Mouse (Mus musculus) lung, adult 2 months (tissue): ENCODE data around the gene Srrm4. TPM values are rescaled to one million over a fixed set of nuclear protein-coding genes. Genes with fewer than 3 reads are reported as not detected.

Source experiments
- DNase-seq: peaks from one replicate; pipeline ENCODE4 v3.0.0; 2022
- H3K4me1 ChIP-seq: fragments of 200-500 bp; 2 replicates; pipeline ENCODE4 v1.6.1; 2011; ENCODE audit warnings: low read length; ENCODE audit not compliant: control insufficient read depth, insufficient read depth
- H3K4me3 ChIP-seq: fragments of 200-500 bp; replicated peaks from 2 replicates; pipeline ENCODE3; 2011; ENCODE audit warnings: low read depth, mild to moderate bottlenecking, control low read depth, low read length; ENCODE audit errors: extremely low read depth
- CTCF ChIP-seq: fragments of 200-500 bp; IDR thresholded peaks from 2 replicates; pipeline ENCODE4 v1.5.1; 2011; ENCODE audit warnings: mild to moderate bottlenecking, low read length, control low read depth; ENCODE audit not compliant: insufficient read depth
- POLR2A ChIP-seq: fragments of 200-500 bp; IDR thresholded peaks from 2 replicates; pipeline ENCODE4 v1.6.1; 2011; ENCODE audit warnings: low read depth, mild to moderate bottlenecking, control low read depth, low read length, borderline replicate concordance; ENCODE audit errors: extremely low read depth
- WGBS: fragments of 180-500 bp; shearing (Covaris S2); methylation state at CpG from one replicate; pipeline ENCODE4 v1.1.7; 2018; 5-methylcytosine and 5-hydroxymethylcytosine counted together
- polyA plus RNA-seq: library from polyadenylated mRNA; depleted of rRNA; stranded (reverse); fragments of >200 nt; gene quantifications from 2 replicates; pipeline ENCODE4 v1.2.3, GENCODE M21; 2012

The Srrm4 gene
- polyA plus RNA-seq, 1 experiment, result 0.49 TPM

DNA sequence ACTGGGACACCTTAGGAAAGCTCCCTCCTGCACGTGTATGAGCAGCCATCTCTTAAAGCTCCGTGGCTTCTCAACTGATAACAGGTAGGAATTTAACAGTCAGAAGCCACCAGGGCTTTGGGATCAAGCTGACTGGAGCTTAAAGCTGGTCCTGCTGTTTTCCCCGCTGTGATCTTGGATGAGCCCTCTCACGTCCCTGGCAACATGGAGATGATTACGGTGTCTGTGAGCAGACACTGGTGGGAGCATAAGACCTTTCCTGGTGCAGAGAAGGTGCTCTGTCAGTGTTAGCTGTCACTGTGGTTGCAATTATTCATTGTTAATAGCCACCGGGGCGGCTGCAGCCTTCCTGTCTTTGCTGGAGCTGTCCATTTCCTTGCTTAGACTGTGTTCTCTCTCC lies 97.2 kb downstream of the Srrm4 start:
- Histone ChIP-seq H3K4me1 (no peaks in the 10 kb centered on the region), H3K4me3 (no peak overlapping the region)
- no peak for DNase-seq
- 41% methylated on average over 7 of the region's 7 CpGs for WGBS
- TF ChIP-seq CTCF (no peak), POLR2A (no peak)

DNA sequence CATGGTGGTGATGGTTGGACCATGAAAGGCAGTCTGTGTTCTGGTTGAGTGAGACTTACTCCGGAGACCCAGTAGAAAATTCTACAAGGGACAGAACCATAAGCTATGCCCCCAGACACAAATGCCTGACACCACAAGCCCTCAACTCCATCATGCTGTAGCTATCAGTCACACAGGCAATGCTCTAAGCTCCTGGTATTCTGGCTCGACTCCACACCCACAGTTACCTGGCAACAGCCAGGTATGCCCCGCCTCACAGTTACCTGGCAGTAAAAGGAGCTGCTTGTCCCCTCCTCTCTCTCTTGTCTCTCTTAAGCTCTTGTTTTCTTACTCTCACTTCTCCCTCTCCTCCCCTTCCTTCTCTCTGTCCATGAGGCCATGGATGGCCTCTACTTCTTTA lies 98.9 kb downstream of the Srrm4 start:
- Histone ChIP-seq H3K4me3 (no peak overlapping the region), H3K4me1 (no peaks in the 10 kb centered on the region)
- no peak for TF ChIP-seq POLR2A
- no peak for TF ChIP-seq CTCF
- DNase-seq, result no peak
- 68% methylated on average over 3 of the region's 3 CpGs for WGBS

DNA sequence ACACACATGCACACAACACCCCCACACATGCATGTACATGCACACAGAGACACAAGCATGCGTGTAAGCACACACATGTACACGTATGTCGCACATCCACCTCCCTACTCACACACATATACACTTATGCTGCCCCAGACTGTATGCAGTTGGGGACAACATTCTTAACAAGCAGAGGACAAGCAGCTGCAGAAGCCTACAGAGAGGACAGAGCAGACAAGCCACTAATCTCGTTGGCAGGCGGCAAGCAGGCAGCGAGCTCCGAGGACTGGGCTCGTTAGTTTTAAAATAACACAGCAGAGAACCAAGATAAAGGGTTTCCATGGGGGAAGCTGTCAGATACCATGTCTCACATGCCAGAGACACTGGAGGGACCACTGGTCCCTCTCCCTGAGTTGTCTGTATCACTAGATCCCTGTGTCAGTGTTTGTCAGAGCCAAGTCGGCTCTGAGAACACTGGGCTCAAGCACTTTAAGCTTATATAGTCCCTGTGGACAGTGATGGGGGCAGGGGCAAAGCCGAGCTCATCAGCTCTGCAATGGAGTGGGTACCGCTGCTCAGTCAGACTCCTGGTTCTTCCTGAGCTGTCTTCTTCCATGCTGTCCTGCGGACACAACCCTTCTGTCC lies 99.7 kb downstream of the Srrm4 start:
- 51% methylated on average over 12 of the region's 12 CpGs for WGBS
- TF ChIP-seq POLR2A (no peak), CTCF (no peak)
- H3K4me3 ChIP-seq, result no peak overlapping the region
- no peaks in the 10 kb centered on the region for H3K4me1 ChIP-seq
- DNase-seq, result no peak

DNA sequence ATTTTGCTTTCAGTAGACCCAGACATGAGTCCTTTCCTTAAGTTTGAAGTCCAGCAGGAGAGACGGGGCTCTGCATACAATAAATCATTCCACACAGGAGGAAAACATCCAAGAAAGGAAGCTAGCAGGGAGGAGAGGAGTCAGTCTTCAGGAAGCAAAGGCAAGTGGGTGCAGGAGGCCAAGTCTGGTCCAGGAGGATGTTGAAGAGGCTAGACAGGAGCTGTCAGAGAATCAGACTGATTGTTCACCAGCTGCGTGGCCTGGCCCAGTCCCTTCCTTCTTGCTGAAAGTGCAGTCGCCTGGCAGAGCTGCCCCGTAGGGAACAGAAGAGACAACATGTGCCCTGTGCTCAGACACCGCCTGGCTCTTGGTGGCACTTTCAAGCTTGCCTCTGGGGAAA lies 100.8 kb downstream of the Srrm4 start:
- TF ChIP-seq POLR2A, result no peak
- no peak for TF ChIP-seq CTCF
- Histone ChIP-seq H3K4me1 (no peaks in the 10 kb centered on the region), H3K4me3 (no peak overlapping the region)
- WGBS, result 52% methylated on average over 5 of the region's 5 CpGs
- DNase-seq, result no peak

DNA sequence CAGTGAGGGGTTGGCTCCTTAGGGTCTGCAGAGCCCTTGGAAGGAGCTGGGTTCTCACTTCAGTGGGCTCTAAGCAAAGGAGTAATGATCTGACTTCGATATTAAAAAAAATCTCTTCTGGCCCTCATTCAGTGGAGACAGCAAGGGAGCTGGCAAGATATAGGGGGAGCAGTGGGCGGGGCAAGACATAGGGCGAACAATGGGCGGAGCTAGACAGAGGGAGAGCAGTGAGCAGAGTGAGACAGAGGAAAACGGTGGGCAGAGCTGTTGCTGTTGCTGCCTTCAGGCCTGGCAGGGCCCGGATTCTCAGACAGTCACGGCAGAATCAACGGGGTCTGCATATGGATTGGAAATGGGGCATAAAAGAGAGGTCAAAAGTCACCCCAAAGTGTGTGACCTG lies 102.0 kb downstream of the Srrm4 start:
- no peak for DNase-seq
- no peak overlapping the region for H3K4me3 ChIP-seq
- H3K4me1 ChIP-seq, result no peaks in the 10 kb centered on the region
- 62% methylated on average over 8 of the region's 8 CpGs for WGBS
- no peak for TF ChIP-seq CTCF
- TF ChIP-seq POLR2A, result no peak

DNA sequence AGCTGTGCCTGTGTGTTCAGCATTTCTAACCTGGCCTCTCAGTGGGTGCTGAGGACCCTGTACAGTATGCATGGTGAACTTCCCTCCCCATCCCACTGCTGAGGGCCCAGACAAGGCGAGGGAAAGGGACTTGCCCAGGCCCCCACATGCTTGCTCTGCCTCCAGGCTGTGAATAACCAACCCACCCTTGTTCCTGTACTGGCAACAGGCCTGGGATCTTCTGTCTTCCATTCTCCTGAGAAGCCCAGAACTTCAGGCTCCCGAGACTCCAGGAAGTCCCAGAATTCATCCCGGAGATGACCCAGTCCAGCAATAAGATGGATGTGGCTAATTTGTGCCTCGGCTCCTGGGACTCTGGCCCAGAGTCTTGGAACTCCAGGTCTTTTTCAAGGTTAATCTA lies 105.5 kb downstream of the Srrm4 start:
- WGBS, result 58% methylated on average over 4 of the region's 4 CpGs
- TF ChIP-seq CTCF (no peak), POLR2A (no peak)
- no peak overlapping the region for H3K4me3 ChIP-seq
- DNase-seq, result no peak
- H3K4me1 ChIP-seq, result no peaks in the 10 kb centered on the region

DNA sequence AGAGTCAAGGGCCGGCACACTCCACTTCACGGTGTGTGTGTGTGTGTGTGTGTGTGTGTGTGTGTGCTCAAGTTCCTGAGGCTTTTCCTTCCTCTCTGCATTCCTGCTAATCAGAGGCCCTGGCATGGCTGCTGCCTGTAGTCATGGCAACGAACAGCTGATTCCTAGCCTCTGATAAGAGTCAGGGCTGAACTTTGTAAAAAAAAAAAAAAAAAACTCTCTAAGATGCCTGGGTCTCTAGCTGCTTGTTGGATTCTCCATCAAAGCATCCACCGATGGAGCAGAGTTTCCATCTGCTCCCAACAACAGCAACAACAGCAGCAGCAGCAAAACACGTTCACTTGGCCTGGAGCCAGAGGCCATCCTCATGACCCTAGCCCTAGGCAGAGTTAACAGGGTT lies 106.5 kb downstream of the Srrm4 start:
- WGBS, result 5% methylated on average over 5 of the region's 5 CpGs
- TF ChIP-seq CTCF (no peak), POLR2A (no peak)
- H3K4me1 ChIP-seq, result no peaks in the 10 kb centered on the region
- no peak overlapping the region for H3K4me3 ChIP-seq
- peak; percentile 3 for DNase-seq

DNA sequence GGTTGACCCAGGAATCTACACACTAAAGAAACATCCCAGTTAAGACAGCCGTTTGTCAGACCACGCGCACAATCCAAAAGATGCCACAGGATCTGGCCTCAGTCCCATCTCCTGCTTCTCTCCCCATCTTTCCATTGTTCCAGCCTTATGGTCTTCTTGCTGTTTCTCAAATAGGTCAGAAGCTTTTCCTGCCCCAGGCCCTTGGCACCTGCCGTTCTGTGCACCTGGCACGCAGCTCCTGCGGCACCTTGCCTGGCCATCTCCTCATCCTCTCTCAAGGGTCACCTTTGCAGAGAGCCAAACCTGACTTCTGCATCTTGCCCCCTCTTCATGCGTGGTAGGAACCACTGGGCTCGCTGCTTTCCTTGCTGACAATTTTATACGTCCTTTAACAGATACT lies 107.4 kb downstream of the Srrm4 start:
- no peak for DNase-seq
- no peaks in the 10 kb centered on the region for H3K4me1 ChIP-seq
- no peak overlapping the region for H3K4me3 ChIP-seq
- WGBS, result 85% methylated on average over 9 of the region's 9 CpGs
- TF ChIP-seq CTCF (no peak), POLR2A (no peak)

DNA sequence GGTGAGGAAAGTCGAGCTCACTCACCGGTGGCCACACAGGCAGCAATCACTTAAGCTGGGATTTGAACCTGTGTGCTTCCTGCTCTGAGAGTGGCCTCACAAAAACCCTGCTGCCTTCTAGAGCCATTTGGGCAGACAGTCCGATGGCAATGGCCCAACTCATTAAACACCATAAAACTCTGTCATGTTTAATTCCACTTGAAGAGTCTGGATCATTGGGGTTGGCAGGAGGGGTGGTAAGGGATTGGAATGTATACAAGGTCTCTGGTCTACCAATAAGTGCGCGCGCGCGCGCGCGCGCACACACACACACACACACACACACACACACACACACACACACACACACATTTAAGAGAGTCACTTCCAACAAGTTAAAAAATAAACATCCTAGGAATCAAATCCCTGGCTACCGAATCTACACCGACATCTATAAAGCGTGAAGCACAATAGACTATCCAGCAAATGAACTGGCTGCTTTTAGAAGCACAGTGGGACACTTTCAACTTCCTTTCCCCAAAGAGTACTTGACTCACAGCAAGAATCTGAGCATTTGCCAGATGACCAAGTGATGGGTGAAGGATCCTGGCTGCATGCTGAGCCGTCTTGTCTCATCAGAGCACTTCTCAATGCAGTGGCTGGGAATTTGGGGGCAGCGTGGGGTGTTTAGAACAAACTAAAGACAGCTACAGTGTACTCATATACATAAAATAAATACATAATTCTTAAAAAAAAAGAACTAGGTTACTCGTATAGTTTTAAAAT lies 112.8 kb downstream of the Srrm4 start:
- no peak for DNase-seq
- 77% methylated on average over 18 of the region's 18 CpGs for WGBS
- TF ChIP-seq POLR2A (no peak), CTCF (no peak)
- H3K4me3 ChIP-seq, result no peak overlapping the region
- no peaks in the 10 kb centered on the region for H3K4me1 ChIP-seq

DNA sequence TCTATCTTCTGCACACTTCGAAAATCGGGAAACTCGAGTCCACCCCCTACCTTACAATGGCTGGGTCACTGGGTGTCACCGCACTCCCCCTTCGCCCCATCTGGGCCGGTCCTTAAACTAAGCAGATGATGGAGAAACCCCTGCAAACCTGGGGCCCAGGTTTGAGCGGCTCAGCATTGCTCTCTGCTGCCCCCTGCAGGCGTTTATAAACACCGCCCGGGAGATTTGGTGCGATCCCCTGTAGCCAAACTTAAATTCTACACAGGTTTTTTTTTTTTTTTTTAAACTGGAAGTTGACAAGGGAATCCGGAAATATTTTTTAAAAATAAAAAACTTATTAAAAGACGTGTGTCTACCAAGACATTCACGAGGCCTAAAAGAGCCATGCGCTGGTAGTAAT lies 115.6 kb downstream of the Srrm4 start:
- no peak for TF ChIP-seq POLR2A
- peak; percentile 58 for TF ChIP-seq CTCF
- Histone ChIP-seq H3K4me3 (no peak overlapping the region), H3K4me1 (no peaks in the 10 kb centered on the region)
- 13% methylated on average over 15 of the region's 15 CpGs for WGBS
- DNase-seq, result peak; percentile 30
